Mouse (Mus musculus) adrenal gland, adult 18-20 months (tissue): ENCODE data around the gene Gm13128. TPM values are rescaled to one million over a fixed set of nuclear protein-coding genes. Genes with fewer than 3 reads are reported as not detected.
"Not testable (repeated sequence)": the region's sequence is repeated elsewhere in the genome, so short reads cannot be mapped to it uniquely, and the experiment has no call there.

Experiments used
- DNase-seq, 2 experiments: peaks; one replicate each; pipeline ENCODE4 v3.0.0; 2021 to 2022; ENCODE audit warnings: low spot score in 2 of 2
- long read RNA-seq, 2 experiments: library from polyadenylated mRNA; stranded (forward); transcript quantifications; one replicate each; pipeline ENCODE4 v2.0.0; 2021
- total RNA-seq, 2 experiments: library from RNA; stranded (reverse); gene quantifications; 1 replicate in 1 of 2; 2 replicates in 1 of 2; pipeline ENCODE4 v1.2.3; 2021

Gene Gm13128
- not detected for total RNA-seq
- long read RNA-seq, experiment 1 = 0 reads
- long read RNA-seq, experiment 2 = 0 reads

GRCm38 (mm10) chr4:144329949-144330348 is at the start of gene Gm13128:
Gene Gm13128 (plus strand): TSS chr4:144330249.
- DNase-seq = not testable (repeated sequence)

- not testable (repeated sequence) for DNase-seq
Observed at GRCm38 (mm10) chr4:144280388-144280787, 49.7 kb upstream of the Gm13128 start, which contains the start of gene Pramel5. Gene Pramel5 (minus strand): TSS chr4:144280488.

GRCm38 (mm10) chr4:144299414-144299813 is 30.6 kb upstream of the Gm13128 start:
- DNase-seq = peak in 1 of 2 experiments; percentile 10

GRCm38 (mm10) chr4:144312666-144313460 is 17.2 kb upstream of the Gm13128 start:
- DNase-seq = not testable (repeated sequence)

GRCm38 (mm10) chr4:144335856-144336255 is 5.8 kb downstream of the Gm13128 start:
- not testable (repeated sequence) for DNase-seq

- not testable (repeated sequence) for DNase-seq
Observed at GRCm38 (mm10) chr4:144357642-144358041, 27.6 kb downstream of the Gm13128 start, which contains the start of gene Gm13119. Gene Gm13119 (plus strand): TSS chr4:144357942.

- no peak for DNase-seq
Observed at GRCm38 (mm10) chr4:144377911-144378310, 47.9 kb downstream of the Gm13128 start, which contains the start of gene Pramef20. Gene Pramef20 (minus strand): TSS chr4:144377933.

Other genes starting within 250 kb of the Gm13128 start
- not detected for gene Gm13102, start 223.8 kb upstream of the Gm13128 start, total RNA-seq
- not detected for gene Oog3, start 167.6 kb upstream of the Gm13128 start, total RNA-seq
- not detected for gene Oog2, start 139.5 kb upstream of the Gm13128 start, total RNA-seq
- gene C87977, start 116.9 kb upstream of the Gm13128 start, total RNA-seq = not detected
- gene Pramel5, start 49.8 kb upstream of the Gm13128 start, total RNA-seq = not detected
- gene Gm13119, start 27.7 kb downstream of the Gm13128 start, total RNA-seq = not detected
- gene Pramef20, start 47.7 kb downstream of the Gm13128 start, total RNA-seq = not detected
- not detected for gene Pramef12, start 78.2 kb downstream of the Gm13128 start, total RNA-seq
- gene 1700012P22Rik, start 108.5 kb downstream of the Gm13128 start, total RNA-seq = not detected
- gene Gm9944, start 123.1 kb downstream of the Gm13128 start, total RNA-seq = not detected
- not detected for gene Aadacl3, start 133.5 kb downstream of the Gm13128 start, total RNA-seq
- not detected for gene 9430007A20Rik, start 189.6 kb downstream of the Gm13128 start, total RNA-seq
- not detected for gene Gm13124, start 234.9 kb downstream of the Gm13128 start, total RNA-seq